Mouse (Mus musculus): ENCODE measurements around the gene Ptprt.

Gene Ptprt

DNA sequence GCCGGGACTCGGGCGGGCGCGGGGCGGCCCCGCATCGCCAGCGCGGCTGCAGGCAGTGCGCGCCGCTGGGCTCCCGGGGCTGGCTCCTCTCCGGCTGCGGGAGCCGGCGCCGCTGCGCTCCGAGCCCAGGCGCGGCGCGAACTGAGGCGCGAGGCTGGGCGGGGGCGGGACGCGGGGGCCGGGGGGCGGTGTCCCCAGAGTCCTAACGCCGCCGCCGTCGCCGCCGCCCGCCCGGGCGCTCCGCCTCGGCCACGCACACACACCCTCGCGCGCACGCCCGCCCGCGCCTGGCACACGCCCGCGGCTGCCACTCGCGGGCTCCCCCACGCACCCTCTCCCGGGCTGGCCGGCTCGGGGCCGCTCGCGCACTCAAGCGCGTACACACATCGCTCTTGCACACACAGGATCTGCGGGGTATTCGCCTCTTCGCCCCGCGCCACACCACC is at the start of gene Ptprt:
Gene Ptprt, minus strand, starts transcription at position 207 of the 446 bp plus-strand sequence.
- WGBS: under 1% methylated on average over 71 of the region's 73 CpGs

GRCm38 (mm10) chr2:162710443-162710842 is 49.5 kb upstream of the Ptprt start:
- WGBS: 74% methylated on average over 2 of the region's 2 CpGs

DNA sequence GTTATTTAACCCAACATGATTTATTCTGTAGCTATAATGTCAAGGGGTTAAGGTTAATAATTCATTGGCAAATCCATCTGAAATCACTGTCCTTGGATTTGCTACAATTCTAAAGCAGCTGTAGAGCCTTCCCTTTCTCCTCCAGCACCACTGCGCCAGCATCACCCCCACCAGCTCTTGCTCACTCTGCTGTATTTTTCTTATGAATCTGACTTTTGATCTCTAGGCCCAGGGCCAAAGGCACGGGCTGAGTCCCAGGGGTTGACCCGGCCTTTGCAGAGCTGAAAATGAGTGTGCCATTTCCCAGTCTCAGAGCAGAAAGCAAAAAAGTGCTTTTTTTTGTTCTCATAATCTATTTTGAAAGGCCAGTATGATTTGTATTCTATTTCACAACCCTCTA is 38.7 kb upstream of the Ptprt start:
- 83% methylated on average over 3 of the region's 3 CpGs for WGBS

GRCm38 (mm10) chr2:162698068-162698467 is 37.1 kb upstream of the Ptprt start:
- WGBS: 34% methylated on average over 8 of the region's 8 CpGs

DNA sequence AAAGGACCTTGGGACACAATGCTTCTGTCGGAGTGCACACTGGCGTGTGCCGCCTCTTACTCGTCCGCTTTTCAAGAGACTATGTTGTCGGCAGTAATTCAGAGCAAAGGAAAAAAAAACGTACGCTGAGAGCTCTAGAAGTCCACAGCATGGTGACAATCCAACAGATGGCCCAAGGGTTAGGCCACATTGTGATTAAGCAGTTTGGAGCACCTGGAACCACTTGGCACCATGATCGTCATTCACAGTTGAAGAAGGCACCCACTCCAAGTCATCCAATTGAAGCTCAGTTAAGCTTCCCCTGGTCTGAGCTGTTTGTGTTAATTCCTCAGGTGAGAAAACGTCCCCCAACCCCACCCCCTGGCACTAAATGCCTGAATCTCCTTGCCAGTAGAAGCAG is 36.2 kb upstream of the Ptprt start:
- 78% methylated on average over 10 of the region's 10 CpGs for WGBS

DNA sequence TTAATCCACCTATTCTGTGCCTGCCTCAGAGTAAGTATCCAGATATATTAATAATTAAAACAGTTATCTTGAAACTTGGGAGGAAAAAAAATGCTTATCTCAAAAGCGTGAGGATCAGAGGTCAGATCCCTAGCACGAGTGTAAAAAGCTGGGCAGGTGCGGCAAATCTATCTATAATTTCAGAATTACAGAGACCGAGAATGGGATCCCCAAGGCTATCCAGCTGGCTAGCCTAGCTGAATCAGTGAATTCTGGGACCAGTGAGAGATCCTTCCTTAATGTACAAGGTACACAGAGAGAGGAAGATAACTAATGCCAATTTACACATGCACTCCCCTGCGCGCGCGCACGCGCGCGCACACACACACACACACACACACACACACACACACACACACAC is 31.2 kb upstream of the Ptprt start:
- 96% methylated on average over 12 of the region's 12 CpGs for WGBS

GRCm38 (mm10) chr2:162682674-162683073 is 21.7 kb upstream of the Ptprt start:
- 12% methylated on average over 6 of the region's 6 CpGs for WGBS

DNA sequence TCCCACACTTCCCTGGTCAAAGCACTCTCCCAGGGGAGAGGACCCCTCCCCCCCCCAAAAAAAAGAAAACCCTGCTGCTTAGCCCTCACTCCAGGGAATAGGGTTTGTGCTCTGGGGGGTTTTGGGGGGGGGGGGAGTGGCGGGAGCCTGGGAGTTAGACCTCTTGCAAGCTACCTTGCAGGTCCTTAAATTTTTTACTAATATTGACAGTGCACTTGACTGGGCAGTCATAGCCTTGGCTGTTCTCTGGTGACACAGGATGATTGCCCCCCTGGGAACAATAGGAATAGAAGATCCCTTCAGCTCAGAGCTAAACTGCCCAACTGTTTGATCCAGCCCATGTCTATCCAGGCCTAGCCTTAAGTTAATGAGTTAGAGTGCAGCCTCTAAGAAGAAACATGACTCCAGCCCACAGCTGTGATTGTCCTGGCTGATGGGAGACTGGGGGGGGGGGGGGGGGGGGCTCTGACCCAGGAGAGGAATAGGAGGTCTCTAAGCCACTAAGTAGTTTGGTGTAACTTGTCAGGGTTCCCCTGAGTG is 1.6 kb upstream of the Ptprt start:
- WGBS: 40% methylated on average over 1 of the region's 1 CpGs

- 28% methylated on average over 4 of the region's 4 CpGs for WGBS
Observed at GRCm38 (mm10) chr2:162661733-162662132, 786 bp upstream of the Ptprt start.

GRCm38 (mm10) chr2:162660231-162660940 is 561 bp downstream of the Ptprt start:
- 1% methylated on average over 56 of the region's 57 CpGs for WGBS

DNA sequence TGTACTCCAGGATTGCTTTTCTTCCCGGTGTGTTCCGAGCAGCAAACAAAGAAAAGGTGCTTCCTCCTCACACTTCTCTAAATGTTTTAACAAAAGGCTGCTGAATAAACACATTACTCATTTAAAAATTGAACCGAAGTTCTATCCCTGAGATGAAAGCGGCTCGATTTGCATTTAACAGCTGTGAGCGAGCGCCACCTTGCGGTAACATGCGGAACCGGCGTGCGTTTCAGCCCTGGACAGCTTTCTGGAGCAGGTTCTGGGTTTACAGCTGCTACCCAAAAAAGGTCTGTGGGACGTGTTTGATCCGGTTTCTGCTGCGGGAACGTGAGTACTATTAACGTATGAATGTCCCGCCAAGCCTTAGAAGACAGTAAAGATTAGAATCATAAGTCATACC is 1.9 kb downstream of the Ptprt start:
- WGBS: under 1% methylated on average over 18 of the region's 18 CpGs

- 45% methylated on average over 7 of the region's 7 CpGs for WGBS
Observed at GRCm38 (mm10) chr2:162657541-162657940, 3.4 kb downstream of the Ptprt start.

- WGBS: 92% methylated on average over 4 of the region's 4 CpGs
Observed at GRCm38 (mm10) chr2:162654416-162654815, 6.5 kb downstream of the Ptprt start.

- WGBS: 64% methylated on average over 4 of the region's 4 CpGs
Observed at GRCm38 (mm10) chr2:162638676-162639075, 22.3 kb downstream of the Ptprt start.

DNA sequence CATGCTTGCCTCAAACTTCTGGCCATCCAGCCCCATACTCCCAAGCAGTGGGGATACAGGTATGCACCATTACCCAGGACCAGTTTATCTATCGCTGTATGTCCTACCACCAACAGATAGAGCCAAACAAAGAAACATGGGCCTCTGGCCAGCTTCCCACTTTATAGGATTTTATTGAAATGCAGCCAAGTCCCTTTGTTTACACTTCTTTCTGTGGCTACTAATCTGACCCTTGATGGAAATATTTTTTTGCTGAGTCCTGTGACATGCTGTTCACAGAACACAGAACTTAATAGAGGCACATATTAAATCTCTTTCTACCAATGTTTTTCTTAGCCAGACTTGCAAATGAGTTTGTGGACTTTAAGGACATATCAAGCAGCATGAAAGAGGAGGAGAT is 23.4 kb downstream of the Ptprt start:
- WGBS: 55% methylated on average over 1 of the region's 1 CpGs

DNA sequence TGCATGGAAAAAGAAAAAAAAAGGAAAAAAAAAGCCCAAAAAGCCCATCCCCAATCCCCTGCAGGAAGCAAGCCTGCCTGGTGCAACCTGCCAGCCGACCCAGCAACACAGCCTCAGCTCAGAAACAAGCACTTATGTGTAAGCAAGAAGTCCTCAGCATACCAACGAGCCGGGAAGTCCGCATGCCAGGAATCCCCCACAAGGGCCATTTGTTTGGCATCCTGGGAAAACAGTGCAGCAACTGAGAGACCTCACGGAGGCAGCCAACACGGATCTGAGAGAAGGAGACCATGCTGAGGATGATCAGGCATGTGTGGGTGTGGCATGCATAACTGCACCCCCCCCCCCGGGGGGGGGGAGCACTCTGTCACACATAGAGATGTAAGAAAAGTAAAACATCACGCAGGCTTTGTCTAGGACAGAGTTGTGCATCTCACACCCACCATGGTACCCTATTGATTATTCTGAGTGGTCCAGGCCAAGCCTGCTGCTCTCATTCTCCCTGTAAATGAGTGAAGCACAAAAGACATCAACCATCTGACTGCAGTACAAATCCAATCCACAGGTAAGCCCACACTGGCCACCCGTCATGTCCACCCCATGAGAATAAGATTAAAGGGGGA is 24.4 kb downstream of the Ptprt start:
- WGBS: 39% methylated on average over 9 of the region's 9 CpGs

DNA sequence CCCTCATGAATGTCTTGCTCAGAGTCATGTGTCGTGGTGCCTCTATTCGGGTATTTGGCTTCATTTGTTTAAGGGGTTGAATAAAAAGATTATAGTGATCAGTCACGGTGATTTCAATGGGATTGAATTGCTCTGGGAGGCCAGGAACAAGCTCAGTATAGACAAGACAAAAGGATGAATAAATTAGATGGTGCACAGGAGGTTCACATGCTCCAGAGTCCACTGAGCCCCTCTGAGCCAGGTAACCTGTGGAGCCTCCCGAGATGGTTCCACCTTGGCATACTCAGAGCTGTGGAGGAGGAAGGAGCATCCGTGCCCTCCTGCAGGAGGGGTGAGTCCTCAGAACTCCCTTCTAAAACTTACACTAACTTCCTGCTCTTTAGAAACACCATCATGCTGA is 26.0 kb downstream of the Ptprt start:
- WGBS: 80% methylated on average over 5 of the region's 5 CpGs

DNA sequence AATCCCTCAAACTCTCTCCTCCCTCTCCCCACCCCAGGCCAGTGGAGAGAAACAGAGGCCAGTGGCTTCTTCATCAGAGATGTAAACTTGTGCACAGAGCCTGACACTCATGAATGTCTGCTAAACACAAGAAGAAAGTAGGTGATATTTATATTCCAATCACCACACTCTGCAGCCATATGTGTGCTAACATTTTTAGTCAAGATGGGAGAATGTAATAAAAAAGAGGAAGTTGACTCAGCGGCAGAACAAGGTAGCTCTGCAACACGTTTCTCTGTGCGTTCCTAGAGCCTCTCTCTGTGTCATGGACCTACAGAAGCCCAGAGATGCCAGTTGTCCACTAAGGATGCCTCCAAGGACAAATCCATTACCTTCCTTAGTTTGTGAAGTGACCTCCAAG is 34.9 kb downstream of the Ptprt start:
- WGBS: 59% methylated on average over 3 of the region's 3 CpGs

GRCm38 (mm10) chr2:162624707-162625106 is 36.2 kb downstream of the Ptprt start:
- WGBS: 73% methylated on average over 3 of the region's 3 CpGs

GRCm38 (mm10) chr2:162614256-162614655 is 46.7 kb downstream of the Ptprt start:
- 86% methylated on average over 2 of the region's 2 CpGs for WGBS

GRCm38 (mm10) chr2:162613480-162613879 is 47.5 kb downstream of the Ptprt start:
- 55% methylated on average over 4 of the region's 4 CpGs for WGBS

DNA sequence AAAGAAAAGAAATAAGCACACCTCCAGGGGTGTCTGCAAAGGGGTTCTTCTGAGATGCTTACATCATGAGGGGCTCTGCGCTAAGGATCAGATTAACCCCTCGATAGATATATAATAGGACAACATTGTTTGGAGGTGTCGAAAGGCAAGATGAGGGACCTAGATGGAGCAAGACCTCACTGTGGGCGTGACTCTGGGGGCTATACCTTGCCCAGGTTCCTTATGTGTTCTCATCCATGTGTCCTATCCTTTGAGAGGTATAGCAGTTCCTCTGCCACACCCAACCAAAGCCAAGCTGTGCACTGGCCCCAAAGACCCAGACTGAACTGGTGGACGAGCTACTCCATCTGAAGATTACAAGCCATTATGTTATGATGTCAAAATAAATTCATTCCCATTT is 58.2 kb downstream of the Ptprt start:
- 92% methylated on average over 5 of the region's 5 CpGs for whole genome bisulfite sequencing

GRCm38 (mm10) chr2:162591388-162591787 is 69.6 kb downstream of the Ptprt start:
- WGBS: 80% methylated on average over 3 of the region's 3 CpGs
